Mouse (Mus musculus) midbrain, embryonic 10.5 days (tissue): ENCODE results near the gene Ccdc9. TPM values are rescaled to one million over a fixed set of nuclear protein-coding genes. Genes with fewer than 3 reads are reported as not detected.
A peak's percentile ranks its signal among the peaks of the same experiment; 100 is the strongest.
"Not testable (repeated sequence)": the region's sequence is repeated elsewhere in the genome, so short reads cannot be mapped to it uniquely, and the experiment has no call there.

Experiments
- DNase-seq: peaks from one replicate; pipeline ENCODE4 v3.0.0-alpha.2; 2017; ENCODE audit warnings: low spot score
- H3K27ac ChIP-seq: fragments of 300-500 bp; sonication (generic); replicated peaks from 2 replicates; pipeline ENCODE4 v1.5.1; 2016; ENCODE audit warnings: mild to moderate bottlenecking
- H3K27me3 ChIP-seq: fragments of 300-500 bp; sonication (generic); 2 replicates; pipeline ENCODE4 v1.6.1; 2016; ENCODE audit warnings: low read depth, mild to moderate bottlenecking; ENCODE audit not compliant: poor library complexity, severe bottlenecking
- H3K36me3 ChIP-seq: fragments of 300-500 bp; sonication (generic); 2 replicates; pipeline ENCODE4 v1.6.1; 2016; ENCODE audit warnings: mild to moderate bottlenecking, moderate library complexity
- H3K4me1 ChIP-seq: fragments of 300-500 bp; sonication (generic); 2 replicates; pipeline ENCODE4 v1.6.1; 2016
- H3K4me3 ChIP-seq: fragments of 300-500 bp; sonication (generic); 2 replicates; pipeline ENCODE4 v1.5.1; 2016; ENCODE audit warnings: mild to moderate bottlenecking, moderate library complexity
- H3K9me3 ChIP-seq: fragments of 300-500 bp; sonication (generic); replicated peaks from 2 replicates; pipeline ENCODE4 v1.6.1; 2016; ENCODE audit warnings: mild to moderate bottlenecking
- WGBS: fragments of 180-500 bp; shearing (Covaris S2); methylation state at CpG from one replicate; pipeline ENCODE4 v1.1.7; 2016; 5-methylcytosine and 5-hydroxymethylcytosine counted together
- polyA plus RNA-seq: library from polyadenylated mRNA; unstranded; fragments of >200 nt; fragmentation: Nextera tagmentation; extraction: Ambion mirVana; gene quantifications from 2 replicates; pipeline ENCODE4 v1.2.1, GENCODE M21; 2016

Gene Ccdc9
- polyA plus RNA-seq, 1 experiment from 2014 or later: 24.6 TPM

DNA sequence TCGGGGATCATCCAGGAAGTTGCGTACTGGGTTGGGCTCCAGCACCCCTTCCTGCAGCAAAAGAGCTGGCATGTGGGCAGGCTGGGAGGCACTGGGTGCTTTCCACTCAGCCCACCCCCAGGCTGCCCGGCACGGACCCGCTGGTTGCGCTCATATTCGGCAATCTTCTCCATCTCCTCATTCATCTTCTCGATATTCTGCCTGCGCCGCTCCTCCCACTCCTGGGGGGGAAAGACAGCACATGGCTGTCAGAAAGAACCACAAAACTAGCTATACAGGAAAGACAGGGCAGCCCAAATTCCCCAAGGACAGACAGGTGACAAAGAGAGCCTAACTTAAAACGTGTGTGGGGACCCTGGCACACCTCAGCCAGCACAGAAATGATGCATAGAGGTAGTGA is 5.9 kb downstream of the Ccdc9 start:
- Histone ChIP-seq H3K9me3 (no peaks in the 10 kb centered on the region), H3K27me3 (peaks cover 4% of the 10 kb centered on the region), H3K27ac (no peak overlapping the region), H3K36me3 (peaks cover 85% of the 10 kb centered on the region), H3K4me1 (peaks cover 11% of the 10 kb centered on the region), H3K4me3 (no peak overlapping the region)
- 94% methylated on average over 11 of the region's 11 CpGs for WGBS
- DNase-seq: no peak

- no peak overlapping the region for H3K27ac ChIP-seq
- no peak overlapping the region for H3K4me3 ChIP-seq
- peaks cover 36% of the 10 kb centered on the region for H3K27me3 ChIP-seq
- DNase-seq: no peak
- peaks cover 38% of the 10 kb centered on the region for H3K4me1 ChIP-seq
- no peaks in the 10 kb centered on the region for H3K9me3 ChIP-seq
- 88% methylated on average over 10 of the region's 10 CpGs for WGBS
- peaks cover 51% of the 10 kb centered on the region for H3K36me3 ChIP-seq
Observed at GRCm38 (mm10) chr7:16274922-16275890, 11.4 kb downstream of the Ccdc9 start.

DNA sequence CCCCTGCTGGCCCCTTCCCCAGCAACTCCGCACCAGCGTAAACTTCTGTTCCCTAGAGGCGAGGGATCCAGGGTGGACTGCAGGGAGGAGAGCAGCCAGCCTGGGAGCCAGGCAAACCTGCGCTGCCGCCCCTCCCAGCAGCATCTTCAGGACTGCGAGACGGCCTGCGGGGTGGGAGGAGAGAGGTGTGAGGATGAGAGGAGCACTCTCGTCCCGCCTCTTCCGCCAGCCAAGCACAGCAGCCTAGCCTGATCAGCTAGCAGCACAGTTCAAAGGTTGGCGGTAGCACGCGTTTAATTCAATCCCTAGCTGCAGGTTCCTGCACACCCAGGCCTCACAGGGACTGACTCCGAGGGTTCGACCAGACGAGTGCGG is 12.8 kb downstream of the Ccdc9 start:
- Histone ChIP-seq H3K4me1 (peaks cover 38% of the 10 kb centered on the region), H3K36me3 (peaks cover 39% of the 10 kb centered on the region), H3K9me3 (no peaks in the 10 kb centered on the region), H3K4me3 (peak overlapping the region; percentile 79), H3K27me3 (peaks cover 40% of the 10 kb centered on the region), H3K27ac (peak overlapping the region; percentile 86)
- peak; percentile 90 for DNase-seq
- 0% methylated on average over 18 of the region's 18 CpGs for WGBS

- H3K36me3 ChIP-seq: peaks cover 34% of the 10 kb centered on the region
- peak within 1 kb of the TSS; percentile 86 for H3K27ac ChIP-seq
- peaks cover 40% of the 10 kb centered on the region for H3K27me3 ChIP-seq
- peak; percentile 93 for DNase-seq
- under 1% methylated on average over 44 of the region's 49 CpGs for WGBS
- peak within 1 kb of the TSS; percentile 79 for H3K4me3 ChIP-seq
- H3K9me3 ChIP-seq: no peaks in the 10 kb centered on the region
- H3K4me1 ChIP-seq: peaks cover 38% of the 10 kb centered on the region
Observed at GRCm38 (mm10) chr7:16273081-16273765, 13.4 kb downstream of the Ccdc9 start, which contains the start of gene Inafm1. Gene Inafm1, minus strand, starts transcription at chr7:16273617.

DNA sequence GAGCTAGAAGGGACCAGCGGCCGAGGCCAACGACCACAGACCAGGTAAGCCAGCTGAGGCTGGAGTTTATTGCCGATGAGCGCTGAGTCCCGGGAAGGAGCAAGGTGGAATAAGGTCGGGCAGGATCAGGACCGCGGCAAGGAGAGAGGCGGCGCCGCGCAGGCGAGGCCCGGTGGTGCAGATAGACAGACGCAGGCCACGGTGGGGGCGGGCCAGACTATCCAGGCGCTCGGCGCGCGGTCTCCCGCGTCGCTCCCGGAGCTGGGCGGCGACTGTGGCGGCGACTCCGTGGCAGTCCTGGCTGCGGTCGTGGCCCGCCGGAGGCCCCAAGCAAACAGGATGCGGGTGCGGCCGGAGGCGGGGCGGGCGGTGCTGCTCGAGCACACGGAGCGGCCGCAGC is 13.9 kb downstream of the Ccdc9 start:
- Histone ChIP-seq H3K4me3 (peak overlapping the region; percentile 79), H3K36me3 (peaks cover 29% of the 10 kb centered on the region), H3K27me3 (peaks cover 40% of the 10 kb centered on the region), H3K9me3 (no peaks in the 10 kb centered on the region), H3K27ac (peak overlapping the region; percentile 86), H3K4me1 (peaks cover 38% of the 10 kb centered on the region)
- 0% methylated on average over 45 of the region's 46 CpGs for WGBS
- DNase-seq: peak; percentile 72

DNA sequence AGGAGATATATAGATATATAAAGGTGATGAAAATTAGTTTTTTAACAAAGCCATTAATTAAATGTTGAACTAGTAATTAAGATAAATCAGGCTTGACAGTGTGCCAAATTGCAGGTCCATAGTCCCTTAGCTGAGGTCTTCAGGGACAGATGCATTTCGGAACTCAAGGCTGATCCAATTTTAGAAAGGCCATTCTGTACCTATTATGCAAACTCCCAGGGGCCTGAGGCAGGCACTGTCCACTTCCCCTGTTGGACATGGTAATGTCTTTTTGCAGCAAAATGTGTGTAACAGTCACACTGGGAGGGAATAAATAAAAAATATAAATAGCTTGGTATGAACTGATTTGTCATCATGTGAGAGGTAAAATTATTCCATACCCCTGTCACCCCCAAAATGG is 15.5 kb downstream of the Ccdc9 start:
- peaks cover 38% of the 10 kb centered on the region for H3K4me1 ChIP-seq
- peaks cover 40% of the 10 kb centered on the region for H3K27me3 ChIP-seq
- H3K27ac ChIP-seq: no peak overlapping the region
- H3K9me3 ChIP-seq: no peaks in the 10 kb centered on the region
- H3K4me3 ChIP-seq: no peak overlapping the region
- WGBS: 74% methylated on average over 1 of the region's 1 CpGs
- no peak for DNase-seq
- peaks cover 13% of the 10 kb centered on the region for H3K36me3 ChIP-seq

GRCm38 (mm10) chr7:16266593-16266992 is 20.0 kb downstream of the Ccdc9 start:
- H3K36me3 ChIP-seq, DNase-seq, H3K4me3 ChIP-seq, H3K4me1 ChIP-seq, H3K27ac ChIP-seq: not testable (repeated sequence)
- Histone ChIP-seq H3K27me3 (peaks cover 18% of the 10 kb centered on the region), H3K9me3 (peaks cover 15% of the 10 kb centered on the region)
- 92% methylated on average over 7 of the region's 7 CpGs for WGBS

DNA sequence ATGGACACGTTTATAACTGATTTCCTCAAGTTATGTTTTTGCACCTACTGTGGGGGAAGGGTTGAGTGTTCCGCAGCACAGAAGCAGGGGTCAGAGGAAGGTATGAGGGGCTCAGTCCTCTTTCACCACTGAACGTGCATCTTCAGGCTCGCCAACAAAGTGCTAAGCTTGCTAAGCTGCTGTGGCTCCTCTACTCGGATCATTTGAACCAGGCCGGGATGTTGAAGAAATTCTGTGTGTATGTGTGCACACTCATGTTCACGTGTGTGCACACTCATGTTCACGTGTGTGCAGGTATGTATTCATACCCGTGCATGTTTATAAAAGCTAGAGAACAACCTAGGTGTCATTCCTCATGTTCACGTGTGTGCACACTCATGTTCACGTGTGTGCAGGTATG is 20.7 kb downstream of the Ccdc9 start:
- no peak for DNase-seq
- WGBS: 88% methylated on average over 11 of the region's 11 CpGs
- H3K4me1 ChIP-seq: no peaks in the 10 kb centered on the region

GRCm38 (mm10) chr7:16263843-16264242 is 22.8 kb downstream of the Ccdc9 start:
- Histone ChIP-seq H3K27ac (no peak overlapping the region), H3K36me3 (no peaks in the 10 kb centered on the region), H3K9me3 (peaks cover 15% of the 10 kb centered on the region), H3K4me1 (no peaks in the 10 kb centered on the region), H3K4me3 (no peak overlapping the region), H3K27me3 (no peaks in the 10 kb centered on the region)
- DNase-seq: no peak
- WGBS: 84% methylated on average over 5 of the region's 5 CpGs

More for the DNA sequence above, 20.7 kb downstream of the Ccdc9 start:
- Histone ChIP-seq H3K4me3 (no peak overlapping the region), H3K27ac (no peak overlapping the region), H3K27me3 (peaks cover 11% of the 10 kb centered on the region), H3K36me3 (no peaks in the 10 kb centered on the region), H3K9me3 (peaks cover 15% of the 10 kb centered on the region)

- DNase-seq: peak; percentile 68
- Histone ChIP-seq H3K36me3 (no peaks in the 10 kb centered on the region), H3K27ac (no peak overlapping the region), H3K9me3 (peaks cover 15% of the 10 kb centered on the region), H3K27me3 (no peaks in the 10 kb centered on the region), H3K4me1 (no peaks in the 10 kb centered on the region), H3K4me3 (no peak overlapping the region)
- 34% methylated on average over 8 of the region's 8 CpGs for WGBS
Observed at GRCm38 (mm10) chr7:16263015-16263787, 23.4 kb downstream of the Ccdc9 start.

DNA sequence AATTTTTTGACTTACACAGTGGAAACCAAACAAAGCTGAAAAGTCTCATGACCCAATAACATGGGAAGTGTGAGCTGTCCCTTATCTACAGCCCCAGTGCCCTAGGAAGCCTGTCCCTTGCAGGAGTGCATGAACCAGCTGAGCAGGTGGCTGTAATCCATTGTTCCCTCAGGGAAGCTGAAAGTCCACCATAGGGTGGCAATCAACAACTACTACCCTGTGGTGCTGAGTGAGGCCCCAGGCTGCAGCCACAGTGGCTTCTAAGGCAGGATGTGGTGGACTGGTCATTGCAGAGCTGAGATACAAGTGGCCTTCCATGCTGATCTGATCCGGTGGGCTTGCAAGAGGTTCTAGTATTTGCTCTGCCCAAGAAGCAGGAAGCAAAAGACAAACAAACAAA is 25.5 kb downstream of the Ccdc9 start:
- Histone ChIP-seq H3K27ac (no peak overlapping the region), H3K9me3 (peaks cover 15% of the 10 kb centered on the region), H3K4me1 (no peaks in the 10 kb centered on the region), H3K27me3 (no peaks in the 10 kb centered on the region), H3K4me3 (no peak overlapping the region), H3K36me3 (no peaks in the 10 kb centered on the region)
- WGBS: 83% methylated on average over 1 of the region's 1 CpGs
- no peak for DNase-seq

- no peaks in the 10 kb centered on the region for H3K36me3 ChIP-seq
- no peak within 1 kb of the TSS for H3K27ac ChIP-seq
- no peak within 1 kb of the TSS for H3K4me3 ChIP-seq
- no peaks in the 10 kb centered on the region for H3K27me3 ChIP-seq
- H3K9me3 ChIP-seq: peaks cover 5% of the 10 kb centered on the region; the same call in 1 of the 2 replicates
- WGBS: 86% methylated on average over 5 of the region's 5 CpGs
- H3K4me1 ChIP-seq: no peaks in the 10 kb centered on the region
- DNase-seq: no peak
Observed at GRCm38 (mm10) chr7:16259110-16259590, 27.4 kb downstream of the Ccdc9 start, which contains the start of gene C5ar1. Gene C5ar1, minus strand, starts transcription at chr7:16259540.
